Mouse (Mus musculus) MEL (cell line): ENCODE data around the gene Pnpla2. TPM values are rescaled to one million over a fixed set of nuclear protein-coding genes. Genes with fewer than 3 reads are reported as not detected.

Experiments
- DNase-seq: peaks from one replicate; pipeline ENCODE4 v3.0.0; 2011; ENCODE audit warnings: low read depth, low spot score
- H3K27ac ChIP-seq: 2 replicates; pipeline ENCODE4 v1.5.1; 2012; ENCODE audit warnings: low read depth, mild to moderate bottlenecking, control low read depth, low read length, moderate library complexity; ENCODE audit not compliant: control insufficient read depth
- H3K27me3 ChIP-seq, 2 experiments: fragments of 150-350 bp in 1 of 2; sonication (generic) in 1 of 2; 2 replicates each; pipeline ENCODE4 v1.6.1; 2012; ENCODE audit warnings: low read length in 2 of 2, mild to moderate bottlenecking in 2 of 2, improper control_type of control experiment in 1 of 2, moderate library complexity in 1 of 2; ENCODE audit not compliant: insufficient read depth in 2 of 2, control insufficient read depth in 1 of 2
- H3K36me3 ChIP-seq, 2 experiments: 2 replicates each; pipeline ENCODE4 v1.6.1; 2012 to 2014; ENCODE audit warnings: low read length in 2 of 2, improper control_type of control experiment in 1 of 2, inconsistent platforms in 1 of 2, mild to moderate bottlenecking in 1 of 2; ENCODE audit not compliant: insufficient read depth in 2 of 2, control insufficient read depth in 1 of 2
- H3K4me1 ChIP-seq, 2 experiments: fragments of 150-350 bp in 1 of 2; sonication (generic) in 1 of 2; 2 replicates each; pipeline ENCODE4 v1.6.1; 2012; ENCODE audit warnings: low read length in 2 of 2, improper control_type of control experiment in 1 of 2, mild to moderate bottlenecking in 1 of 2; ENCODE audit not compliant: insufficient read depth in 2 of 2, control insufficient read depth in 1 of 2
- H3K4me3 ChIP-seq, 2 experiments: fragments of 150-350 bp in 1 of 2; sonication (generic) in 1 of 2; 2 replicates each; pipeline ENCODE4 v1.5.1; 2012; ENCODE audit warnings: low read depth in 2 of 2, low read length in 2 of 2, mild to moderate bottlenecking in 2 of 2, moderate library complexity in 2 of 2, control low read depth in 1 of 2, improper control_type of control experiment in 1 of 2; ENCODE audit not compliant: control insufficient read depth in 1 of 2, insufficient read depth in 1 of 2
- H3K79me2 ChIP-seq: 2 replicates; pipeline ENCODE4 v1.6.1; 2012; ENCODE audit warnings: mild to moderate bottlenecking, low read length, moderate library complexity; ENCODE audit not compliant: control insufficient read depth, poor library complexity, insufficient read depth
- H3K9ac ChIP-seq: 2 replicates; pipeline ENCODE4 v1.6.1; 2012; ENCODE audit warnings: low read depth, mild to moderate bottlenecking, control low read depth, low read length, moderate library complexity; ENCODE audit not compliant: control insufficient read depth, poor library complexity, severe bottlenecking
- H3K9me3 ChIP-seq: fragments of 150-350 bp; sonication (generic); replicated peaks from 2 replicates; pipeline ENCODE4 v1.6.1; 2012; ENCODE audit warnings: mild to moderate bottlenecking, low read length, improper control_type of control experiment, moderate library complexity; ENCODE audit not compliant: insufficient read depth
- CHD1 ChIP-seq: IDR thresholded peaks from 2 replicates; pipeline ENCODE4 v1.6.1; 2012; ENCODE audit warnings: low read depth, mild to moderate bottlenecking, inconsistent platforms, low read length, improper control_type of control experiment
- CHD2 ChIP-seq: IDR thresholded peaks from 2 replicates; pipeline ENCODE4 v1.6.1; 2011; ENCODE audit warnings: low read length, improper control_type of control experiment
- E2F4 ChIP-seq: IDR thresholded peaks from 2 replicates; pipeline ENCODE4 v1.6.1; 2011; ENCODE audit warnings: low read depth, low read length, improper control_type of control experiment, borderline replicate concordance
- ETS1 ChIP-seq: IDR thresholded peaks from 2 replicates; pipeline ENCODE4 v1.6.1; 2012; ENCODE audit warnings: low read depth, mild to moderate bottlenecking, inconsistent platforms, low read length, improper control_type of control experiment, moderate library complexity
- JUND ChIP-seq: IDR thresholded peaks from 2 replicates; pipeline ENCODE4 v1.6.1; 2011; ENCODE audit warnings: low read depth, mild to moderate bottlenecking, improper control_type of control experiment, low read length
- MAX ChIP-seq: IDR thresholded peaks from 2 replicates; pipeline ENCODE4 v1.6.1; 2011; ENCODE audit warnings: low read length, improper control_type of control experiment
- MAZ ChIP-seq: IDR thresholded peaks from 2 replicates; pipeline ENCODE4 v1.6.1; 2012; ENCODE audit warnings: low read depth, mild to moderate bottlenecking, inconsistent platforms, low read length, improper control_type of control experiment
- MEF2A ChIP-seq: IDR thresholded peaks from 2 replicates; pipeline ENCODE4 v1.6.1; 2014; ENCODE audit warnings: low read depth, mild to moderate bottlenecking, inconsistent platforms, low read length, improper control_type of control experiment; ENCODE audit not compliant: poor library complexity, insufficient replicate concordance, severe bottlenecking; ENCODE audit errors: extremely low read depth
- MXI1 ChIP-seq: IDR thresholded peaks from 2 replicates; pipeline ENCODE4 v1.6.1; 2011; ENCODE audit warnings: mild to moderate bottlenecking, low read depth, low read length, improper control_type of control experiment
- MYB ChIP-seq: IDR thresholded peaks from 2 replicates; pipeline ENCODE4 v1.6.1; 2011; ENCODE audit warnings: mild to moderate bottlenecking, low read depth, low read length, improper control_type of control experiment
- NELFE ChIP-seq: IDR thresholded peaks from 2 replicates; pipeline ENCODE4 v1.6.1; 2011; ENCODE audit warnings: low read depth, low read length, improper control_type of control experiment
- POLR2AphosphoS2 ChIP-seq: IDR thresholded peaks from 2 replicates; pipeline ENCODE4 v1.6.1; 2011; ENCODE audit warnings: low read length, improper control_type of control experiment
- RAD21 ChIP-seq: IDR thresholded peaks from 2 replicates; pipeline ENCODE4 v1.6.1; 2011; ENCODE audit warnings: mild to moderate bottlenecking, low read depth, low read length, improper control_type of control experiment
- SIN3A ChIP-seq: IDR thresholded peaks from 2 replicates; pipeline ENCODE4 v1.6.1; 2012; ENCODE audit warnings: low read length, improper control_type of control experiment, inconsistent platforms
- TCF12 ChIP-seq: IDR thresholded peaks from 2 replicates; pipeline ENCODE4 v1.6.1; 2014; ENCODE audit warnings: low read depth, mild to moderate bottlenecking, inconsistent platforms, low read length, improper control_type of control experiment, moderate library complexity
- UBTF ChIP-seq: IDR thresholded peaks from 2 replicates; pipeline ENCODE4 v1.6.1; 2012; ENCODE audit warnings: low read depth, mild to moderate bottlenecking, inconsistent platforms, low read length, improper control_type of control experiment, moderate library complexity, borderline replicate concordance; ENCODE audit not compliant: insufficient read depth
- USF1 ChIP-seq: IDR thresholded peaks from 2 replicates; pipeline ENCODE4 v1.6.1; 2014; ENCODE audit warnings: low read depth, mild to moderate bottlenecking, inconsistent platforms, low read length, improper control_type of control experiment, moderate library complexity
- USF2 ChIP-seq, 2 experiments: IDR thresholded peaks; 2 replicates each; pipeline ENCODE4 v1.6.1; 2011 to 2012; ENCODE audit warnings: improper control_type of control experiment in 2 of 2, low read length in 2 of 2, borderline replicate concordance in 1 of 2, inconsistent platforms in 1 of 2, low read depth in 1 of 2, mild to moderate bottlenecking in 1 of 2; ENCODE audit not compliant: insufficient read depth in 1 of 2
- ZMIZ1 ChIP-seq: IDR thresholded peaks from 2 replicates; pipeline ENCODE4 v1.6.1; 2012; ENCODE audit warnings: low read depth, mild to moderate bottlenecking, inconsistent platforms, low read length, improper control_type of control experiment, moderate library complexity
- ZNF384 ChIP-seq: IDR thresholded peaks from 2 replicates; pipeline ENCODE4 v1.6.1; 2012; ENCODE audit warnings: low read depth, mild to moderate bottlenecking, inconsistent platforms, low read length, improper control_type of control experiment
- polyA plus RNA-seq, 2 experiments: library from polyadenylated mRNA; stranded (reverse) in 1 of 2; unstranded in 1 of 2; fragments of >175 nt in 1 of 2; fragments of >200 nt in 1 of 2; gene quantifications; 2 replicates each; pipeline versions ENCODE4 v1.2.1 to v1.2.4; 2012; ENCODE audit warnings: low replicate concordance in 2 of 2, low read depth in 1 of 2; ENCODE audit not compliant: insufficient read length in 2 of 2, insufficient read depth in 1 of 2, missing spikeins in 1 of 2
- total RNA-seq: library from RNA; depleted of rRNA; stranded (reverse); fragments of 300-350 nt; gene quantifications from 2 replicates; pipeline ENCODE4 v1.2.3, GENCODE M21; 2012

Gene Pnpla2
- total and polyA plus RNA-seq, 3 experiments, result 8.3 to 38.6 TPM; not detected in 1

GRCm38 (mm10) chr7:141426948-141427730 is 27.9 kb upstream of the Pnpla2 start:
- no peak overlapping the region for H3K4me3 ChIP-seq
- H3K9me3 ChIP-seq, result no peaks in the 10 kb centered on the region
- H3K36me3 ChIP-seq, result peaks cover 0 to under 1% of the 10 kb centered on the region in 2 experiments; a peak in 1 of 4 replicates
- TF ChIP-seq ZNF384 (no peak), UBTF (no peak), RAD21 (no peak), ETS1 (no peak), TCF12 (no peak), ZMIZ1 (no peak), MEF2A (no peak), NELFE (no peak), USF1 (no peak), MYB (no peak), MXI1 (no peak), SIN3A (no peak), JUND (no peak), MAX (no peak), CHD2 (no peak), MAZ (no peak), USF2 (IDR thresholded peaks at IDR 0.05; ENCODE audit: borderline replicate concordance in 1 of 2, insufficient read depth in 1 of 2, low read depth in 1 of 2, low read length in 2 of 2) (no peak), CHD1 (no peak), POLR2AphosphoS2 (no peak), E2F4 (no peak)
- H3K27me3 ChIP-seq, result no peaks in the 10 kb centered on the region; a peak in 1 of 4 replicates
- no peak for DNase-seq
- no peak overlapping the region for H3K27ac ChIP-seq
- no peak overlapping the region for H3K9ac ChIP-seq
- H3K79me2 ChIP-seq, result no peaks in the 10 kb centered on the region
- peaks cover 0 to 3% of the 10 kb centered on the region in 2 experiments; a peak in 1 of 4 replicates for H3K4me1 ChIP-seq

- Histone ChIP-seq H3K9ac (no peak overlapping the region), H3K27ac (no peak overlapping the region), H3K4me3 (no peak overlapping the region), H3K27me3 (no peaks in the 10 kb centered on the region), H3K36me3 (peaks cover 0 to 4% of the 10 kb centered on the region in 2 experiments; a peak in 1 of 4 replicates), H3K79me2 (no peaks in the 10 kb centered on the region), H3K9me3 (no peaks in the 10 kb centered on the region), H3K4me1 (peaks cover 0 to 6% of the 10 kb centered on the region in 2 experiments; a peak in 1 of 4 replicates)
- TF ChIP-seq RAD21 (no peak), POLR2AphosphoS2 (no peak), MEF2A (no peak)
- DNase-seq, result no peak
Measured at GRCm38 (mm10) chr7:141428701-141429100, 26.3 kb upstream of the Pnpla2 start.
